Mouse (Mus musculus) cerebellum, adult (tissue): ENCODE data around the gene Dppa1.

Source experiments
- ATAC-seq: cut with Nextera tagmentation; 2 replicates; pipeline ENCODE4 v1.9.2; 2017; ENCODE audit warnings: mild to moderate bottlenecking, moderate library complexity, mixed read lengths; ENCODE audit not compliant: insufficient number of reproducible peaks, low FRiP score, low TSS enrichment

Gene Dppa1

GRCm38 (mm10) chr11:46561096-46561495 lies 68.0 kb downstream of the Dppa1 start:
- no peak for ATAC-seq
